Mouse (Mus musculus): Measurements from ENCODE around the gene Cdh12. TPM values are rescaled to one million over a fixed set of nuclear protein-coding genes. Genes with fewer than 3 reads are reported as not detected.
A peak's percentile ranks its signal among the peaks of the same experiment; 100 is the strongest.
"Not testable (repeated sequence)": the region's sequence is repeated elsewhere in the genome, so short reads cannot be mapped to it uniquely, and the experiment has no call there.

Cdh12 gene
- polyA plus RNA-seq, 1 experiment from 2014 or later = 5.7 TPM

- 25% methylated on average over 1 of the region's 1 CpGs for whole genome bisulfite sequencing
Observed at GRCm38 (mm10) chr15:20667989-20668388, 218.9 kb downstream of the Cdh12 start.

DNA sequence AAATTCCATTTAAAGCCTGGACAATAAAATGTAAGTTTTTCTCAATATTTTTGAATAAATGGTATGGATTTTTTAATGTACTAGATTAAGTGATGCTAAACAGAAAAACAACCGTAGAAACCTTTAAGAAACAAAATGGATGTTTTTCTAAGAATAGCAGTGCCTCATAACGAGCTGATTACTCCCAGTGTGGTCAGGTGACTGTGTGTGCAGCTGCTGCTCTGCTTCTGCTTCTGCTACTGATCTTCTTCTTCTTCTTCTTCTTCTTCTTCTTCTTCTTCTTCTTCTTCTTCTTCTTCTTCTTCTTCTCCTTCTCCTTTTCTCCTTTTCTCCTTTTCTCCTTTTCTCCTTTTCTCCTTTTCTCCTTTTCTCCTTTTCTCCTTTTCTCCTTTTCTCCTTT is 220.4 kb downstream of the Cdh12 start:
- H3K27me3 ChIP-seq (replicated peaks; ENCODE audit: control insufficient read depth, insufficient read depth, low read length); H3K4me1 ChIP-seq (replicated peaks; ENCODE audit: control insufficient read depth, insufficient read depth, low read length); H3K36me3 ChIP-seq (ENCODE audit: control insufficient read depth, insufficient read depth); H3K9me3 ChIP-seq (ENCODE audit: control insufficient read depth, low read length); ATAC-seq; H3K9ac ChIP-seq (replicated peaks; ENCODE audit: low read depth, low read length); H3K27ac ChIP-seq (ENCODE audit: low read length); H3K4me3 ChIP-seq (replicated peaks; ENCODE audit: low read length); H3K4me2 ChIP-seq (ENCODE audit: low read length): not testable (repeated sequence)
- WGBS = 35% methylated on average over 2 of the region's 2 CpGs

More at GRCm38 (mm10) chr15:20667989-20668388, 218.9 kb downstream of the Cdh12 start:
- Histone ChIP-seq H3K4me3 (replicated peaks; ENCODE audit: low read length) (no peak overlapping the region), H3K27me3 (replicated peaks; ENCODE audit: control insufficient read depth, insufficient read depth, low read length) (no peaks in the 10 kb centered on the region), H3K9ac (replicated peaks; ENCODE audit: low read depth, low read length) (no peak overlapping the region), H3K27ac (ENCODE audit: low read length) (no peak overlapping the region), H3K4me1 (replicated peaks; ENCODE audit: control insufficient read depth, insufficient read depth, low read length) (no peaks in the 10 kb centered on the region; the same call in 1 of the 2 replicates), H3K36me3 (ENCODE audit: control insufficient read depth, insufficient read depth) (no peaks in the 10 kb centered on the region), H3K9me3 (ENCODE audit: control insufficient read depth, low read length) (no peaks in the 10 kb centered on the region), H3K4me2 (ENCODE audit: low read length) (no peak overlapping the region)
- no peak for ATAC-seq

GRCm38 (mm10) chr15:20682719-20683118 is 233.7 kb downstream of the Cdh12 start:
- H3K9me3 ChIP-seq (ENCODE audit: control insufficient read depth, low read length) = no peaks in the 10 kb centered on the region
- 73% methylated on average over 2 of the region's 2 CpGs for WGBS
- no peak overlapping the region for H3K4me3 ChIP-seq (replicated peaks; ENCODE audit: low read length)
- H3K27me3 ChIP-seq (replicated peaks; ENCODE audit: control insufficient read depth, insufficient read depth, low read length) = no peaks in the 10 kb centered on the region
- no peak for ATAC-seq
- no peak overlapping the region for H3K27ac ChIP-seq (ENCODE audit: low read length)
- no peaks in the 10 kb centered on the region for H3K4me1 ChIP-seq (replicated peaks; ENCODE audit: control insufficient read depth, insufficient read depth, low read length)
- H3K4me2 ChIP-seq (ENCODE audit: low read length) = no peak overlapping the region
- H3K9ac ChIP-seq (replicated peaks; ENCODE audit: low read depth, low read length) = no peak overlapping the region
- no peaks in the 10 kb centered on the region for H3K36me3 ChIP-seq (ENCODE audit: control insufficient read depth, insufficient read depth)

DNA sequence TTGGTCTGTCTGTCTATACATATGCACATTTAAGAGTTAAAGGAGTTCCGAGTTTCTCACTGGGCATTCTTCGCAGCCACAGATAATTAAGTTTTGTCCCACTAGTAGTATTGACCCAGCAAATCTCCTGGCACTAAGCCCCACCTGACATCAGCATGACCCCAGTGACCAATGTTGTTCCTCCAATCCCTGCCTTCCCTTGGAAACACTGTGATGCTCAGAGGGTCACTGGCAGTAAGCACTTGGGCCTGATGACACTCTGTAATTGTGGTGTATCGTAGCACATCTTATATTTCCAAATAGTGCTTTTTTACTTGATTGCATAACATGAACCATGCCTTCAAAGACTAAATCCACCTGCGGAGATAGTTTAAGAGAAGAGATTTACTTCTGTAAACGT is 235.1 kb downstream of the Cdh12 start:
- WGBS = 54% methylated on average over 5 of the region's 5 CpGs
- H3K4me2 ChIP-seq (ENCODE audit: low read length) = no peak overlapping the region
- H3K9ac ChIP-seq (replicated peaks; ENCODE audit: low read depth, low read length) = no peak overlapping the region

DNA sequence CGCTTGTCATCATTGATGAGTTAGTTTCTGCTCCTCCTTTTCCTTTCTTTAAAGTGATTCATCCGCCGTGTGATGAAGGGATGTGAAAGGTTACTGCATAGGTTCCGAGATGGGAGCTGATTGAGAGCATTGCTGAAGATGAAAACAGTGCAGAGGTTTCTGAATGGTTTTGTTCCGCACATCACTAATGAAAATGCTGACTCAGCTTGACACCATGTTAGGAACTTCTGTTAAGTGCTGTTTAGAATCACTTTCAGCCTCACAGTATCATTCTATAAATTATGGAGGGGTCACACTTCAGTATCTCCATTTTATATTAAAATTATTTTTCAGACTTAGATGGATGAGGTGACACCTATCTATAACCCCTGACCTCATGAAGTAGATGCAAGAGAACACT is 247.2 kb downstream of the Cdh12 start:
- no peak overlapping the region for H3K4me2 ChIP-seq (ENCODE audit: low read length)
- H3K27ac ChIP-seq (ENCODE audit: low read length) = no peak overlapping the region
- no peaks in the 10 kb centered on the region for H3K36me3 ChIP-seq (ENCODE audit: control insufficient read depth, insufficient read depth)
- H3K27me3 ChIP-seq (replicated peaks; ENCODE audit: control insufficient read depth, insufficient read depth, low read length) = no peaks in the 10 kb centered on the region
- no peaks in the 10 kb centered on the region for H3K9me3 ChIP-seq (ENCODE audit: control insufficient read depth, low read length)
- no peaks in the 10 kb centered on the region for H3K4me1 ChIP-seq (replicated peaks; ENCODE audit: control insufficient read depth, insufficient read depth, low read length)
- H3K9ac ChIP-seq (replicated peaks; ENCODE audit: low read depth, low read length) = no peak overlapping the region
- 91% methylated on average over 5 of the region's 5 CpGs for WGBS
- ATAC-seq = no peak
- H3K4me3 ChIP-seq (replicated peaks; ENCODE audit: low read length) = no peak overlapping the region

More for the DNA sequence above, 235.1 kb downstream of the Cdh12 start:
- Histone ChIP-seq H3K4me1 (replicated peaks; ENCODE audit: control insufficient read depth, insufficient read depth, low read length) (no peaks in the 10 kb centered on the region), H3K27me3 (replicated peaks; ENCODE audit: control insufficient read depth, insufficient read depth, low read length) (no peaks in the 10 kb centered on the region), H3K4me3 (replicated peaks; ENCODE audit: low read length) (no peak overlapping the region), H3K27ac (ENCODE audit: low read length) (no peak overlapping the region), H3K36me3 (ENCODE audit: control insufficient read depth, insufficient read depth) (no peaks in the 10 kb centered on the region), H3K9me3 (ENCODE audit: control insufficient read depth, low read length) (no peaks in the 10 kb centered on the region)
- ATAC-seq = no peak

DNA sequence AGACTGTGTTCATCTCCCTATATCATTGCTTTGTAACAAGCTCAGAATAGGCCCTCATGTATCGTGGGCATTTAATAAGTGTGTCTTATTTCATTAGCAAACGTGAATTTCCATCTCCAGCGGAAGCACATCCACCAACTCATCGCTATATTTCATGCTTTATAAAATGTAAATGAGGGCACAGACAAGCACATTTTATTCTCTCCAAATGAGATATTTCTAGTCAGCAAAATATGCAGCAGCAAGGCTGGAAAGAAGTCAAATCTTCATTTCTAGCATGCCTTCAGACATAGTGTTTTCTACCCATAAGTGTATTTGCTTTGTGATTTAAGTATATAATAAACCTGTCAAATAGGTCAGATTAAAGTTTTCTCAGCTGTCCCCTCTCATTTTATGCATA is 262.8 kb downstream of the Cdh12 start:
- ATAC-seq = no peak
- Histone ChIP-seq H3K4me2 (ENCODE audit: low read length) (no peak overlapping the region), H3K9ac (replicated peaks; ENCODE audit: low read depth, low read length) (no peak overlapping the region), H3K4me3 (replicated peaks; ENCODE audit: low read length) (no peak overlapping the region), H3K4me1 (replicated peaks; ENCODE audit: control insufficient read depth, insufficient read depth, low read length) (no peaks in the 10 kb centered on the region), H3K27me3 (replicated peaks; ENCODE audit: control insufficient read depth, insufficient read depth, low read length) (no peaks in the 10 kb centered on the region), H3K36me3 (ENCODE audit: control insufficient read depth, insufficient read depth) (no peaks in the 10 kb centered on the region), H3K27ac (ENCODE audit: low read length) (no peak overlapping the region), H3K9me3 (ENCODE audit: control insufficient read depth, low read length) (no peaks in the 10 kb centered on the region)
- WGBS = 83% methylated on average over 4 of the region's 4 CpGs

GRCm38 (mm10) chr15:20772289-20772688 is 323.2 kb downstream of the Cdh12 start:
- no peak for ATAC-seq

GRCm38 (mm10) chr15:20773423-20773822 is 324.4 kb downstream of the Cdh12 start:
- Histone ChIP-seq H3K4me2 (ENCODE audit: low read length) (no peak overlapping the region), H3K27ac (ENCODE audit: low read length) (no peak overlapping the region), H3K36me3 (ENCODE audit: control insufficient read depth, insufficient read depth) (no peaks in the 10 kb centered on the region), H3K4me3 (replicated peaks; ENCODE audit: low read length) (no peak overlapping the region), H3K4me1 (replicated peaks; ENCODE audit: control insufficient read depth, insufficient read depth, low read length) (no peaks in the 10 kb centered on the region), H3K9ac (replicated peaks; ENCODE audit: low read depth, low read length) (no peak overlapping the region), H3K27me3 (replicated peaks; ENCODE audit: control insufficient read depth, insufficient read depth, low read length) (no peaks in the 10 kb centered on the region), H3K9me3 (ENCODE audit: control insufficient read depth, low read length) (no peaks in the 10 kb centered on the region)
- ATAC-seq = no peak

More at GRCm38 (mm10) chr15:20772289-20772688, 323.2 kb downstream of the Cdh12 start:
- H3K4me2 ChIP-seq (ENCODE audit: low read length) = no peak overlapping the region
- no peak overlapping the region for H3K9ac ChIP-seq (replicated peaks; ENCODE audit: low read depth, low read length)
- no peaks in the 10 kb centered on the region for H3K9me3 ChIP-seq (ENCODE audit: control insufficient read depth, low read length)
- H3K4me3 ChIP-seq (replicated peaks; ENCODE audit: low read length) = no peak overlapping the region
- no peaks in the 10 kb centered on the region for H3K4me1 ChIP-seq (replicated peaks; ENCODE audit: control insufficient read depth, insufficient read depth, low read length)
- no peaks in the 10 kb centered on the region for H3K36me3 ChIP-seq (ENCODE audit: control insufficient read depth, insufficient read depth)
- no peaks in the 10 kb centered on the region for H3K27me3 ChIP-seq (replicated peaks; ENCODE audit: control insufficient read depth, insufficient read depth, low read length)
- H3K27ac ChIP-seq (ENCODE audit: low read length) = no peak overlapping the region

- H3K4me3 ChIP-seq (replicated peaks; ENCODE audit: low read length) = no peak overlapping the region
- 7% methylated on average over 4 of the region's 4 CpGs for WGBS
- ATAC-seq = no peak
- H3K9ac ChIP-seq (replicated peaks; ENCODE audit: low read depth, low read length) = no peak overlapping the region
- no peaks in the 10 kb centered on the region for H3K9me3 ChIP-seq (ENCODE audit: control insufficient read depth, low read length)
- H3K4me1 ChIP-seq (replicated peaks; ENCODE audit: control insufficient read depth, insufficient read depth, low read length) = no peaks in the 10 kb centered on the region
- no peaks in the 10 kb centered on the region for H3K27me3 ChIP-seq (replicated peaks; ENCODE audit: control insufficient read depth, insufficient read depth, low read length)
- H3K27ac ChIP-seq (ENCODE audit: low read length) = no peak overlapping the region
- H3K36me3 ChIP-seq (ENCODE audit: control insufficient read depth, insufficient read depth) = no peaks in the 10 kb centered on the region
- H3K4me2 ChIP-seq (ENCODE audit: low read length) = no peak overlapping the region
Observed at GRCm38 (mm10) chr15:20796999-20797398, 347.9 kb downstream of the Cdh12 start.

- WGBS = 64% methylated on average over 2 of the region's 2 CpGs
- Histone ChIP-seq H3K27me3 (replicated peaks; ENCODE audit: control insufficient read depth, insufficient read depth, low read length) (no peaks in the 10 kb centered on the region), H3K4me1 (replicated peaks; ENCODE audit: control insufficient read depth, insufficient read depth, low read length) (no peaks in the 10 kb centered on the region), H3K36me3 (ENCODE audit: control insufficient read depth, insufficient read depth) (no peaks in the 10 kb centered on the region), H3K9me3 (ENCODE audit: control insufficient read depth, low read length) (no peaks in the 10 kb centered on the region), H3K9ac (replicated peaks; ENCODE audit: low read depth, low read length) (no peak overlapping the region), H3K4me2 (ENCODE audit: low read length) (no peak overlapping the region), H3K27ac (ENCODE audit: low read length) (no peak overlapping the region), H3K4me3 (replicated peaks; ENCODE audit: low read length) (no peak overlapping the region)
- ATAC-seq = 0 out of 2 replicates have a peak, but pooled peaks have one; percentile 33
Observed at GRCm38 (mm10) chr15:20798541-20798940, 349.5 kb downstream of the Cdh12 start.
